Mouse (Mus musculus) ES-E14 (cell line): ENCODE results near the gene Mapk14. TPM values are rescaled to one million over a fixed set of nuclear protein-coding genes. Genes with fewer than 3 reads are reported as not detected.

Experiments used
- DNase-seq: peaks from one replicate; pipeline ENCODE4 v3.0.0-alpha.2; 2013; ENCODE audit warnings: low read depth, low spot score
- H3K27ac ChIP-seq: 2 replicates; pipeline ENCODE4 v1.5.1; 2012; ENCODE audit warnings: low read depth, mild to moderate bottlenecking, low read length, moderate library complexity, mixed read lengths; ENCODE audit not compliant: poor library complexity, insufficient read depth, severe bottlenecking
- H3K36me3 ChIP-seq: 2 replicates; pipeline ENCODE4 v1.6.1; 2012; ENCODE audit warnings: mild to moderate bottlenecking, low read length, moderate library complexity, mixed read lengths; ENCODE audit not compliant: control insufficient read depth, poor library complexity, insufficient read depth, severe bottlenecking
- H3K4me1 ChIP-seq, 2 experiments: fragments of 150-350 bp in 1 of 2; sonication (generic) in 1 of 2; 2 replicates each; pipeline ENCODE4 v1.6.1; 2012; ENCODE audit warnings: low read length in 2 of 2, mild to moderate bottlenecking in 1 of 2, mixed read lengths in 1 of 2; ENCODE audit not compliant: control insufficient read depth in 2 of 2, insufficient read depth in 2 of 2, poor library complexity in 1 of 2
- H3K4me3 ChIP-seq, 2 experiments: fragments of 150-350 bp in 1 of 2; sonication (generic) in 1 of 2; 2 replicates each; pipeline ENCODE4 v1.5.1; 2012; ENCODE audit warnings: low read length in 2 of 2, low read depth in 1 of 2, mild to moderate bottlenecking in 1 of 2, mixed read lengths in 1 of 2; ENCODE audit not compliant: insufficient read depth in 1 of 2, poor library complexity in 1 of 2, severe bottlenecking in 1 of 2
- H3K9ac ChIP-seq: 2 replicates; pipeline ENCODE4 v1.6.1; 2012; ENCODE audit warnings: low read depth, mild to moderate bottlenecking, low read length, mixed read lengths; ENCODE audit not compliant: poor library complexity, insufficient read depth, severe bottlenecking
- H3K9me3 ChIP-seq: fragments of 150-350 bp; sonication (generic); 2 replicates; pipeline ENCODE4 v1.6.1; 2012; ENCODE audit warnings: low read depth, mild to moderate bottlenecking, low read length; ENCODE audit not compliant: control insufficient read depth, insufficient read depth
- CHD2 ChIP-seq: IDR thresholded peaks from 2 replicates; pipeline ENCODE4 v1.6.1; 2014; ENCODE audit warnings: mild to moderate bottlenecking, low read depth, low read length, inconsistent platforms
- HCFC1 ChIP-seq: IDR thresholded peaks from 2 replicates; pipeline ENCODE4 v1.6.1; 2012; ENCODE audit warnings: low read length, inconsistent platforms, borderline replicate concordance; ENCODE audit not compliant: insufficient read depth
- MAFK ChIP-seq: IDR thresholded peaks from 2 replicates; pipeline ENCODE4 v1.6.1; 2014; ENCODE audit warnings: mild to moderate bottlenecking, low read depth, low read length, inconsistent platforms; ENCODE audit not compliant: insufficient read depth
- ZC3H11A ChIP-seq: IDR thresholded peaks from 2 replicates; pipeline ENCODE4 v1.6.1; 2012; ENCODE audit warnings: low read depth, mild to moderate bottlenecking, inconsistent platforms, low read length, borderline replicate concordance
- ZNF384 ChIP-seq: IDR thresholded peaks from 2 replicates; pipeline ENCODE4 v1.6.1; 2012; ENCODE audit warnings: low read depth, low read length, inconsistent platforms
- in situ Hi-C, 2 experiments: fragments of 600-800 bp; cut with MboI; formaldehyde crosslinking; loops; one replicate each; pipeline ENCODE4 v1.15.1; 2025; ENCODE audit warnings: low sequenced_read_pairs in 2 of 2, inconsistent platforms in 1 of 2; ENCODE audit not compliant: unreplicated experiment in 2 of 2
- total RNA-seq: library from RNA; depleted of rRNA; stranded (reverse); fragments of 300-350 nt; gene quantifications from 2 replicates; pipeline ENCODE4 v1.2.3, GENCODE M21; 2012

Gene Mapk14
- total RNA-seq, 1 experiment: 77.3 TPM

DNA sequence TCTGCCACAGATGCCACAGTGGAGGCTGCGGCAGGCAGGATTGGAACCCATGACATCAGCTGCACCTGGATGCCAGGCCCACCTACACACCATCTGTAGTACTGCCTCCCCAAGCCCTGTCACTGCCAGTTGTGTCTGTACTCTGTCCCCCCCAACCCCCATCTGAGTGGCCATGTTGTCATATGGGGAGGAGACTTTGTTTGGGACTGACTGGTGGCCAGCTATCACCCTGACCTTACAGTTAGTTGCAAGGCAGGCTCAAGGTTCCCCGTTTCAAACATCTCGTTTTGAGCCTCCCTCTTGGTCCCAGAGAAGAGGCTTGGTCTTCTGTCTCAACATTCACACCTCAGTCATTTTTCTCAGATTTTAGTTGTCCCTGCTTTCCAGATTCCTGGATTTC is 88.6 kb downstream of the Mapk14 start:
- no peak for TF ChIP-seq HCFC1
- TF ChIP-seq MAFK: no peak
- TF ChIP-seq ZNF384: no peak
- TF ChIP-seq ZC3H11A: no peak
- no peak for TF ChIP-seq CHD2
- H3K9me3 ChIP-seq: no peaks in the 10 kb centered on the region
- no peak overlapping the region for H3K9ac ChIP-seq
- peaks cover 3% of the 10 kb centered on the region; the same call in 1 of the 2 replicates for H3K36me3 ChIP-seq
- peaks cover 5 to 24% of the 10 kb centered on the region in 2 experiments for H3K4me1 ChIP-seq
- no peak overlapping the region for H3K4me3 ChIP-seq
- in situ Hi-C loops: no loop called here
- no peak overlapping the region for H3K27ac ChIP-seq
- no peak for DNase-seq

DNA sequence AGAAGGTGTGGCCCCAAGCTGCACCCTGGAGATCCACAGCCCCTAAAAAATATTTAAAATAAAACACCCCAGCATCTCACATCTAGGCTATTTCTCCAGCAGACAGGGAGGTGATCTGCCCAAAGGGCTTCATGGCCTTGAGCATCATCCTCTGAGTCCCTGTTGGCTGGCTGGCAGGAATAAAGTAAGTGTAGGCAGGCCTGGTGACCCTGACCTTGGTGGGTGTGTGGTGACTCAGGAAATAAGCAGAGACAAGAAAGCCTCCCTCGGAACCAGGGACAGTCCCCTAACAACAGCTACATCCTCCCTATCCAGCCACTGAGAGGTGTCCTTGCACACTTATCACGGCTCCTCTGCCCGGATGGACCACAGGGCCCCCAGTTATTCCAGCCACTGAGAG is 89.7 kb downstream of the Mapk14 start:
- in situ Hi-C loops: no loop called here
- no peaks in the 10 kb centered on the region for H3K9me3 ChIP-seq
- peak overlapping the region; percentile 76; the same call in 1 of the 2 replicates for H3K27ac ChIP-seq
- peaks cover 3% of the 10 kb centered on the region; the same call in 1 of the 2 replicates for H3K36me3 ChIP-seq
- DNase-seq: no peak
- no peak overlapping the region; the same call in 1 of the 2 replicates for H3K9ac ChIP-seq
- TF ChIP-seq HCFC1 (no peak), ZC3H11A (no peak)
- no peak overlapping the region for H3K4me3 ChIP-seq
- peaks cover 5 to 24% of the 10 kb centered on the region in 2 experiments for H3K4me1 ChIP-seq

DNA sequence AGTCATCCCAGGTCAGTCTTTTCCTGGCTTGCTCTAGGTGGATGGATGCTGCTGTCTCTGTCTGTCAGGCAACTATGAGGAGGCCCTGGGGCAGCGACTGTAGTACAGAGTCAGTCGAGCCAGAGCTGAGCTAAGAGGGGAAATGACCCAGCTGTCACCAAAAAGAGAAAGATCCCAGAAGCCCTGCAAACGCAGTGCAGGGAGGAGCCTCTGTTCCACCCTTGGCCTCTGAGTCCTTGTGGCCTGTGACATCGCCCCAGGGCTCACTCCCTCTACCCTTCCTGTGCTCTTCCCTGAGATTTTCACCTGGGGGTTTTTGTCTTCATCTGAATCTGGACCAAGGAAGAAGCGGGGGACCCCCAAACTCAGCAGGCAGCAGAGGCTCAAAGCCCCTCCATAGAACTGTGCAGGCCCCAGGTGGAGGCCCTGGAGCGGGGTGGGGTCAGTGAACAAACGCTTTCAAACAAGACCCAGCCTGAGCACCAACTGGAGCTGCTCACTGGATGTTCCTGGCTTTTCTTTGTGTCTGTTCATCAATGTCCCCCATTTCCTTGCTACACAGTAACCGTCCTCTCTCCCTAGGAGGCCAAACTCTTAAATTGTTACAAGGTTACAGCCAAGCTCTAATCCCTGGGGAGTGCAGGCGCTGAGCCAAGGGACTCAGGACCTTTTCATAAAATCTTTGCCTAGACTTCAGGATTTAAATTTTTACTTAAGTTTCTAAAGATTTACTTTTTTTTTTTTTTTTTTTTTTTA is 90.3 kb downstream of the Mapk14 start:
- H3K4me3 ChIP-seq: no peak overlapping the region
- TF ChIP-seq CHD2: no peak
- TF ChIP-seq ZC3H11A: no peak
- no peak for TF ChIP-seq HCFC1
- no peak for TF ChIP-seq MAFK
- no peak for TF ChIP-seq ZNF384
- H3K27ac ChIP-seq: peak overlapping the region; percentile 76; the same call in 1 of the 2 replicates
- no peaks in the 10 kb centered on the region for H3K9me3 ChIP-seq
- H3K4me1 ChIP-seq: peaks cover 5 to 25% of the 10 kb centered on the region in 2 experiments
- DNase-seq: no peak
- in situ Hi-C loops: no loop called here
- H3K36me3 ChIP-seq: peaks cover 3% of the 10 kb centered on the region; the same call in 1 of the 2 replicates
- H3K9ac ChIP-seq: no peak overlapping the region; the same call in 1 of the 2 replicates

DNA sequence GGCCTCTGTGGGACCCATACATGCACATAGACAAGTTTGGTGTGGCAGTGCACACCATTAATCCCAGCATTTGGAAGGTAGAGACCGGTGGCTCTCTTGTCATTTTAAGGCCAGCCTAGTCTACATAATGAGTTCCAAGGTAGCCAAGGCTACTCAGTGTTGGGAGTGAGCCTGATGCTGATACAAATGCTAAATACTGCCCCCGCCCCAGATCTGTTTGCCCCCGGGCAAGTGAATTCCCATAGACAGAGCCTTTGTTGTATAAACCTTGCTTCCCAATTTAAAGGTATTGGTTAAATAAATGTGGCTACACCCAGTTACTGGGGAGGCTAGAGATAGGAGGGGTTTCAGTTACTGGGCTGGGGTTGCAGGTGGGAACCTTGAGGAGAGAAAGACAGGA is 93.9 kb downstream of the Mapk14 start:
- DNase-seq: peak; percentile 94
- H3K4me1 ChIP-seq: peaks cover 13 to 36% of the 10 kb centered on the region in 2 experiments
- H3K9me3 ChIP-seq: no peaks in the 10 kb centered on the region
- in situ Hi-C loops: no loop called here
- H3K36me3 ChIP-seq: peaks cover 3% of the 10 kb centered on the region; the same call in 1 of the 2 replicates
- peak overlapping the region; percentile 87; the same call in 1 of the 2 replicates for H3K27ac ChIP-seq
- H3K4me3 ChIP-seq: peak overlapping the region; percentile 41 to 56; a peak in 3 of 4 replicates
- peak overlapping the region; percentile 33; the same call in 1 of the 2 replicates for H3K9ac ChIP-seq
- TF ChIP-seq ZNF384 (no peak), ZC3H11A (no peak), MAFK (no peak), CHD2 (peak; percentile 38; the same call in 1 of the 2 replicates)

DNA sequence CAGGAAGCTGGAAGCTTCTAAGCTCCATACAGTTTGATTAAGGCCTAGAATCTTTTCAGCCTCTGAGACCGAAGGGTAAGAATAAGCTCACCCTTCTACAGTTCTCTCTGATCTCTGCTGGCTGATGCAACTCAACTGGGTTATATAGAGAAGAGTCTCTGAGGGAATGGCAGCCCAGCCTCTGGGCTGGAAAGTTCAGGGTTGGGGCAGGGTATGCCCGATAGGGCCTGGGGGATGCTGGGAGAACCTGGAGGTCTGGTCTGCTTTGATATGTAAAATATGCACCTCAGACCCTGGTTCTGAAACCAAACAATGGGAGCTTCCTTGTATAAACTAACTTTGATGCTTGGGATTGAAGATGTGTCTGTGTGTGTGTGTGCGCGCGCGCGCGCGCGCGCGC is 96.4 kb downstream of the Mapk14 start:
- in situ Hi-C loops: no loop called here
- Histone ChIP-seq H3K9ac (no peak overlapping the region), H3K9me3 (no peaks in the 10 kb centered on the region), H3K4me3 (peak overlapping the region; percentile 13 to 56; a peak in 1 of 4 replicates), H3K27ac (peak overlapping the region; percentile 63; the same call in 1 of the 2 replicates), H3K4me1 (peaks cover 10 to 23% of the 10 kb centered on the region in 2 experiments), H3K36me3 (peaks cover 6% of the 10 kb centered on the region; the same call in 1 of the 2 replicates)
- TF ChIP-seq HCFC1: no peak
- no peak for TF ChIP-seq ZNF384
- no peak for TF ChIP-seq CHD2
- TF ChIP-seq ZC3H11A: no peak
- no peak for TF ChIP-seq MAFK
- DNase-seq: no peak
